Mouse (Mus musculus) frontal cortex, postnatal 14 days (tissue): ENCODE results near the gene Gm49450.
A peak's percentile ranks its signal among the peaks of the same experiment; 100 is the strongest.

ENCODE experiments used
- DNase-seq, 2 experiments: peaks; one replicate each; pipeline ENCODE4 v3.0.0; 2022; ENCODE audit warnings: low spot score in 2 of 2

Gm49450 gene

GRCm38 (mm10) chr15:98985240-98985981 is 32.1 kb upstream of the Gm49450 start:
- DNase-seq, result peak; percentile 65 to 68

- DNase-seq, result peak in 1 of 2 experiments; percentile 26
Observed at GRCm38 (mm10) chr15:98984681-98985080, 31.3 kb upstream of the Gm49450 start.

GRCm38 (mm10) chr15:98983431-98984081 is 30.2 kb upstream of the Gm49450 start:
- no peak for DNase-seq

GRCm38 (mm10) chr15:98982100-98982499 is 28.7 kb upstream of the Gm49450 start:
- DNase-seq, result no peak

- no peak for DNase-seq
Observed at GRCm38 (mm10) chr15:98980012-98980614, 26.8 kb upstream of the Gm49450 start.

GRCm38 (mm10) chr15:98978409-98979172 is 25.2 kb upstream of the Gm49450 start:
- DNase-seq, result no peak

GRCm38 (mm10) chr15:98977759-98978408 is 24.5 kb upstream of the Gm49450 start:
- DNase-seq, result no peak

GRCm38 (mm10) chr15:98976763-98977758 is 23.7 kb upstream of the Gm49450 start:
- no peak for DNase-seq

- DNase-seq, result no peak
Observed at GRCm38 (mm10) chr15:98973015-98973614, 19.8 kb upstream of the Gm49450 start.

GRCm38 (mm10) chr15:98971576-98972320 is 18.4 kb upstream of the Gm49450 start:
- peak in 1 of 2 experiments; percentile 76 for DNase-seq

- DNase-seq, result no peak
Observed at GRCm38 (mm10) chr15:98971111-98971510, 17.8 kb upstream of the Gm49450 start.

GRCm38 (mm10) chr15:98969372-98970101 is 16.2 kb upstream of the Gm49450 start:
- no peak for DNase-seq

- DNase-seq, result no peak
Observed at GRCm38 (mm10) chr15:98968701-98969371, 15.5 kb upstream of the Gm49450 start.

GRCm38 (mm10) chr15:98959531-98959930 is 6.2 kb upstream of the Gm49450 start:
- no peak for DNase-seq

- no peak for DNase-seq
Observed at GRCm38 (mm10) chr15:98958901-98959420, 5.6 kb upstream of the Gm49450 start.

GRCm38 (mm10) chr15:98957475-98957874 is 4.1 kb upstream of the Gm49450 start:
- DNase-seq, result no peak

GRCm38 (mm10) chr15:98956000-98956399 is 2.6 kb upstream of the Gm49450 start:
- no peak for DNase-seq

- DNase-seq, result no peak
Observed at GRCm38 (mm10) chr15:98955324-98955723, 2.0 kb upstream of the Gm49450 start.
